Mouse (Mus musculus) hindbrain, embryonic 16.5 days (tissue): ENCODE results near the gene Copb2. TPM values are rescaled to one million over a fixed set of nuclear protein-coding genes. Genes with fewer than 3 reads are reported as not detected.

ENCODE experiments used
- ATAC-seq: fragments of 200-750 bp; cut with Nextera tagmentation; 2 replicates; pipeline ENCODE4 v1.8.0; 2017; ENCODE audit warnings: moderate TSS enrichment, moderate library complexity
- H3K27ac ChIP-seq: fragments of 300-500 bp; sonication (generic); 2 replicates; pipeline ENCODE4 v1.5.1; 2014; ENCODE audit warnings: low read depth, mild to moderate bottlenecking, control low read depth, low read length, moderate library complexity
- H3K27me3 ChIP-seq: fragments of 300-500 bp; sonication (generic); replicated peaks from 2 replicates; pipeline ENCODE4 v1.6.1; 2014; ENCODE audit warnings: low read length; ENCODE audit not compliant: control insufficient read depth, insufficient read depth
- H3K36me3 ChIP-seq: fragments of 300-500 bp; sonication (generic); 2 replicates; pipeline ENCODE4 v1.6.1; 2014; ENCODE audit warnings: mild to moderate bottlenecking, low read length, moderate library complexity, mixed read lengths; ENCODE audit not compliant: control insufficient read depth, insufficient read depth
- H3K4me1 ChIP-seq: fragments of 300-500 bp; sonication (generic); 2 replicates; pipeline ENCODE4 v1.6.1; 2014; ENCODE audit warnings: low read depth, low read length; ENCODE audit not compliant: control insufficient read depth, insufficient read depth
- H3K4me2 ChIP-seq: fragments of 300-500 bp; sonication (generic); 2 replicates; pipeline ENCODE4 v1.6.1; 2014; ENCODE audit warnings: mild to moderate bottlenecking, low read length, control low read depth, moderate library complexity
- H3K4me3 ChIP-seq: fragments of 300-500 bp; sonication (generic); 2 replicates; pipeline ENCODE4 v1.5.1; 2014; ENCODE audit warnings: mild to moderate bottlenecking, low read length, control low read depth, moderate library complexity
- H3K9ac ChIP-seq: fragments of 300-500 bp; sonication (generic); 2 replicates; pipeline ENCODE4 v1.6.1; 2014; ENCODE audit warnings: low read depth, mild to moderate bottlenecking, control low read depth, low read length, moderate library complexity
- H3K9me3 ChIP-seq: fragments of 300-500 bp; sonication (generic); 2 replicates; pipeline ENCODE4 v1.6.1; 2014; ENCODE audit warnings: mild to moderate bottlenecking, low read length, moderate library complexity; ENCODE audit not compliant: control insufficient read depth
- WGBS: fragments of 180-500 bp; shearing (Covaris S2); extraction: QIAGEN DNeasy Blood & Tissue Kit; methylation state at CpG from one replicate; pipeline ENCODE4 v1.1.7; 2014; 5-methylcytosine and 5-hydroxymethylcytosine counted together
- polyA plus RNA-seq: library from polyadenylated mRNA; unstranded; fragments of >200 nt; fragmentation: Nextera tagmentation; extraction: Ambion mirVana; gene quantifications from 2 replicates; pipeline ENCODE4 v1.2.1, GENCODE M21; 2015

Gene Copb2
- polyA plus RNA-seq, 1 experiment from 2014 or later, result 117 TPM

GRCm38 (mm10) chr9:98535763-98536162, 27.8 kb upstream of the Copb2 start:
- H3K27me3 ChIP-seq, result no peaks in the 10 kb centered on the region; the same call in 1 of the 2 replicates
- H3K4me2 ChIP-seq, result no peak overlapping the region
- H3K4me3 ChIP-seq, result no peak overlapping the region
- no peaks in the 10 kb centered on the region for H3K36me3 ChIP-seq
- H3K4me1 ChIP-seq, result no peaks in the 10 kb centered on the region; the same call in 1 of the 2 replicates
- no peak for ATAC-seq
- H3K27ac ChIP-seq, result no peak overlapping the region
- no peak overlapping the region for H3K9ac ChIP-seq
- H3K9me3 ChIP-seq, result no peaks in the 10 kb centered on the region

DNA sequence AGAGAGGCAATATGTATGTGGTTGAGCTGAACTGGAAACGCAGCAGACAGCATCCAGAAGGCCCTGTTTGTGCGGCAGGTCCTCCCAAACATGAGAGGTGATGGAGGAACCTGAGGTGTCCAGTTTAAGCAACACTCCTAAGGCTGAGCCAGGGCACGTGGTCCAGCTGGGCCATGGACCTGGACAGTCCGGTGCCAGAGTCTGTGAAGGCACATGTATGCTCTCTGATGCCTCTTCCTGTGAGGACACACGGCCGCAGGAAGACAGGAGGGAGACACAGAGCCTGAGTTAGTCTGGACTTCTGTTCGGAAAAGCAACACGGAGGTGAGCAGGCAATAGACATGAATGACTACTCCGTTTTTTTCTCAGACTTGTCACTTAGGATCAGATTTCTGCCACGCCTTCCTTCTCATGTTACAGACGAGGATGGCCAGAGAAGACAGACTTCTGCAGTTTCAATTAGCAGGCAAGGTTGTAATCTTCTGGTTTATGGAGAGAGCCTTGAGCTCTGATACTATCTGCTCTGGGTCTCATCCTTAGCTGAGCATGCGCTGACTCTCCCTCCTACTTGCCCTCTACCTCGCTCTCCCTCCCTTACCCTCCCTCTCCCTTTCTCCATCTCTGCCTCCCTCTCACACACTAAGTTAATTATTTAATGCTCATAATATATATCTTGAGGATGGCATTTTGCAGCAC, 25.4 kb upstream of the Copb2 start:
- peak; percentile 64 for ATAC-seq
- H3K4me2 ChIP-seq, result peak overlapping the region; percentile 44
- H3K36me3 ChIP-seq, result no peaks in the 10 kb centered on the region
- no peaks in the 10 kb centered on the region; the same call in 1 of the 2 replicates for H3K27me3 ChIP-seq
- H3K4me1 ChIP-seq, result no peaks in the 10 kb centered on the region; the same call in 1 of the 2 replicates
- H3K9ac ChIP-seq, result 0 out of 2 replicates have a peak overlapping the region, but pooled peaks have one; percentile 3
- H3K27ac ChIP-seq, result no peak overlapping the region
- H3K9me3 ChIP-seq, result no peaks in the 10 kb centered on the region
- H3K4me3 ChIP-seq, result no peak overlapping the region
- 42% methylated on average over 13 of the region's 13 CpGs for WGBS

DNA sequence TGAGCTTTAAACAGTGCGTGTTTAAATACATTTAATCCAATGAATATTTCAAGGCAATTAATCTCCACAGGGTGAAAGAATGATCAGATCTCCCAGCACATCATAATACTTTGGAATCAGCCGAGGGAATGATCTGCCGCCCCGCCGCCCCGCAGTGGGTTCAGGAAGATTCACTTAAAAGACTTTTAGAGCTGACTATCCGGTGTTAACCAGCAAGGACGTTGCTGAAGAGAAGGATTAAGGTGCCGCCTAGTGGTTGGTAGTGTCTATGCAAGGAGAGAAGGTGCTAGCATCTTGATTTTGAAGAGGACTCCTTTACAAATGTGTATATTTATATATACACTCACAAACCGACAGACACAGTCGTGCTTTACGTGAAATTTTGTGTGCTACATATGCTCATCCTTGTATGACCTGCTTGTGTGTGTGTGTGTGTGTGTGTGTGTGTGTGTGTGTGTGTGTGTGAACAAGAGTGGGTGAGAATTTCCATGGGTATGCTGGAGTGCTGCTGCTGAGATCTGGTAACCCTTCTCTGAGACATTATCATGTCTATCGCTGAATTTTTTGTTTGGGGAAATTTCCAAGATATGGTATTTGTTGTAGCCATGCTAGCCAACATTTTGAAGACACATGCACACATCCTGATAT, 24.7 kb upstream of the Copb2 start:
- ATAC-seq, result peak; percentile 84
- 6% methylated on average over 13 of the region's 13 CpGs for WGBS

DNA sequence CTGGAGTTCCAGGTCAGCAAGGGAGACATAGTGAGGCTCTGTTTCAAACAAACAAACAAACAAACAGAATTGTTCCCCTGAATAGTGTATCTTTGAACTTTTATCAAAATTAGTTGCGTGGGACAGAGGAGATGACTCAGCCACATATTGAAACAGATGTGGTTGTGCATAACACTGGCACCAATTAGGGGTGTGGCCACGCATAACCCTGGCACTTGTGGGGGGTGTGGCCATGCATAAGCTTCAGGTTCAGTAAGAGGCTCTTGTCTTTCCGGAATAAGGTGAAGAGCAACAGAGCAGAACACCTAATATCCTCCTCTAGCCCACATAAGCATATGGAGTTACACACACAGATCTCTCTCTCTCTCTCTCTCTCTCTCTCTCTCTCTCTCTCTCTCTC, 19.5 kb upstream of the Copb2 start:
- Histone ChIP-seq H3K9me3 (no peaks in the 10 kb centered on the region), H3K4me2 (no peak overlapping the region), H3K27me3 (no peaks in the 10 kb centered on the region; the same call in 1 of the 2 replicates), H3K4me3 (no peak overlapping the region), H3K27ac (no peak overlapping the region), H3K9ac (no peak overlapping the region), H3K36me3 (no peaks in the 10 kb centered on the region), H3K4me1 (no peaks in the 10 kb centered on the region)
- ATAC-seq, result no peak
- 79% methylated on average over 3 of the region's 3 CpGs for WGBS

More for the DNA sequence above, 24.7 kb upstream of the Copb2 start:
- Histone ChIP-seq H3K9me3 (no peaks in the 10 kb centered on the region), H3K9ac (no peak overlapping the region), H3K27ac (no peak overlapping the region), H3K36me3 (no peaks in the 10 kb centered on the region), H3K27me3 (no peaks in the 10 kb centered on the region; the same call in 1 of the 2 replicates), H3K4me1 (no peaks in the 10 kb centered on the region; the same call in 1 of the 2 replicates), H3K4me3 (no peak overlapping the region), H3K4me2 (peak overlapping the region; percentile 44)

DNA sequence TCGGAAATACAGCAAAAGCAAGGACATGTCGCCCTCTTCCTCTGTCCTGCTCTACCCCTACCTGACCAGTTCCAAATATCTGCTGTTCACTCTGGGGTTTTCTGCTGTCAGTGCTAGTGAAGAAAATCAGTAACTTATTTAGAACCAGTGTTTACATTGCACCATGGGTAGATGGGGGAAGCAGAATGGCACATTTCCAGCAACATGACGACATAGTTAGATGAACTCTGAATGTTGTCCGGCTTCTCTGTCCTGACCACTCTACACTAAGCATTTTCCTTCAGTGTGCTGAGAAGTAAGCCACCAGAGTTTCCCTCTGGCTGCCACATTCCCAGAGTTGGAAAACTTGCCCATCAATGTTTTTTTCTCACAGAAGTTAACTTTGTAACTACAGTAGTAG, 20.3 kb downstream of the Copb2 start:
- no peak overlapping the region for H3K27ac ChIP-seq
- 91% methylated on average over 4 of the region's 4 CpGs for WGBS
- H3K27me3 ChIP-seq, result no peaks in the 10 kb centered on the region
- no peak overlapping the region for H3K4me3 ChIP-seq
- no peak for ATAC-seq
- H3K9me3 ChIP-seq, result no peaks in the 10 kb centered on the region
- H3K4me1 ChIP-seq, result no peaks in the 10 kb centered on the region
- no peak overlapping the region for H3K4me2 ChIP-seq
- H3K9ac ChIP-seq, result no peak overlapping the region
- H3K36me3 ChIP-seq, result peaks cover 59% of the 10 kb centered on the region

DNA sequence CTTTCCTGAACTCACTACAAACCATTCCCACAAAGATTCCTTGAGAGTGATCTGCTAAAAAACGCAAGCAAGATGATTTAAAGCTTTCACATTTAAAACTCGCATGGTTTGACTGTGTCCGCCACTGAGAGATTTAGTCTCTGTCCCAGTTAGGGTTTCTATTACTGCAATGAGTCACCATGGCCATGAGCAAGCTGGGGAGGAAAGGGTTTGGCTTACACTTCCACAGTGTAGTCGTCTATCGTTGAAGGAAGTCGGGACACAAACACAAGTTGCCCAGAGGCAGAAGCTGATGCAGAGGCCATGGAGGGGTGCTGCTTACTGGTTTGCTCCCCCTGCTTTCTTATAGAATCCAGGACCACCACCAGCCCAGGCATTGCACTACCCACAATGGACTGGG, 36.6 kb downstream of the Copb2 start:
- no peaks in the 10 kb centered on the region for H3K27me3 ChIP-seq
- H3K27ac ChIP-seq, result no peak overlapping the region
- H3K4me3 ChIP-seq, result no peak overlapping the region
- H3K9ac ChIP-seq, result no peak overlapping the region
- WGBS, result 88% methylated on average over 6 of the region's 6 CpGs
- no peak for ATAC-seq
- H3K4me2 ChIP-seq, result no peak overlapping the region; the same call in 1 of the 2 replicates
- peaks cover 11% of the 10 kb centered on the region for H3K4me1 ChIP-seq
- H3K36me3 ChIP-seq, result peaks cover 10% of the 10 kb centered on the region; the same call in 1 of the 2 replicates
- H3K9me3 ChIP-seq, result no peaks in the 10 kb centered on the region

GRCm38 (mm10) chr9:98601156-98601836, 37.8 kb downstream of the Copb2 start, which contains the start of gene Mrps22:
Gene Mrps22, minus strand, starts transcription at chr9:98601660.
- Histone ChIP-seq H3K9me3 (no peaks in the 10 kb centered on the region), H3K27ac (peak within 1 kb of the TSS; percentile 75), H3K36me3 (peaks cover 10% of the 10 kb centered on the region; the same call in 1 of the 2 replicates), H3K4me1 (peaks cover 11% of the 10 kb centered on the region), H3K4me3 (peak within 1 kb of the TSS; percentile 95), H3K27me3 (no peaks in the 10 kb centered on the region), H3K4me2 (peak within 1 kb of the TSS; percentile 97), H3K9ac (peak within 1 kb of the TSS; percentile 87)
- under 1% methylated on average over 43 of the region's 44 CpGs for WGBS
- ATAC-seq, result peak; percentile 93

DNA sequence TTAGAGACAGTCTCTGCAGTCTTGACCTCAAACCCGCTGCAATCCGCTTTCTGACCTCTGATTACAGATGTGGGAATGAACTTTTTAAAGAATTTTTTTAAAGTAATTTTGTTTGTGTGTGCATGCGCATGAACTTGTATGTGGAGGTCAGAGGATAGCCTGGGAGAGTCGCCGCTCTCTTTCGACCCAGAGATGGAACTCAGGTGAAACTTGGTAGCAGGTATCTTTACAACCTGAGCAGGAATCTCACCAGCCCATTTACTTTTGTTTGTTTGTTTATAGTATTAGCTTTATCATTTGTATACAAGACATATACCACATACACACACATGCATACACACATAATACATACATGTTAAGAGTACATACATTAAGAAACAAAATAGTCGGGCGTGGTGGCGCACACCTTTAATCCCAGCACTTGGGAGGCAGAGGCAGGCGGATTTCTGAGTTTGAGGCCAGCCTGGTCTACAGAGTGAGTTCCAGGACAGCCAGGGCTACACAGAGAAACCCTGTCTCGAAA, 38.4 kb downstream of the Copb2 start:
- no peak overlapping the region for H3K27ac ChIP-seq
- peaks cover 11% of the 10 kb centered on the region for H3K4me1 ChIP-seq
- H3K9ac ChIP-seq, result peak overlapping the region; percentile 87; the same call in 1 of the 2 replicates
- peak overlapping the region; percentile 97 for H3K4me2 ChIP-seq
- no peaks in the 10 kb centered on the region for H3K9me3 ChIP-seq
- ATAC-seq, result peak; percentile 61
- no peaks in the 10 kb centered on the region for H3K27me3 ChIP-seq
- H3K4me3 ChIP-seq, result peak overlapping the region; percentile 95
- WGBS, result 52% methylated on average over 11 of the region's 11 CpGs
- peaks cover 6% of the 10 kb centered on the region; the same call in 1 of the 2 replicates for H3K36me3 ChIP-seq
